Mouse (Mus musculus): ENCODE data around the gene Csf3. TPM values are rescaled to one million over a fixed set of nuclear protein-coding genes. Genes with fewer than 3 reads are reported as not detected.

The Csf3 gene
- polyA plus RNA-seq, 1 experiment from 2014 or later, result not detected

- Histone ChIP-seq H3K9me3 (no peaks in the 10 kb centered on the region), H3K36me3 (replicated peaks) (no peaks in the 10 kb centered on the region), H3K27me3 (ENCODE audit: poor library complexity, severe bottlenecking) (peaks cover 12% of the 10 kb centered on the region), H3K4me1 (peaks cover 70% of the 10 kb centered on the region), H3K27ac (peak overlapping the region; percentile 97), H3K4me3 (peak overlapping the region; percentile 69)
- WGBS, result 13% methylated on average over 8 of the region's 8 CpGs
- no peak for DNase-seq (ENCODE audit: extremely low spot score, low spot score)
Observed at GRCm38 (mm10) chr11:98740026-98740392, 38.9 kb downstream of the Csf3 start.

- H3K27ac ChIP-seq, result peak within 1 kb of the TSS; percentile 97
- H3K36me3 ChIP-seq (replicated peaks), result no peaks in the 10 kb centered on the region
- H3K27me3 ChIP-seq (ENCODE audit: poor library complexity, severe bottlenecking), result peaks cover 12% of the 10 kb centered on the region
- WGBS, result under 1% methylated on average over 22 of the region's 22 CpGs
- H3K4me3 ChIP-seq, result peak within 1 kb of the TSS; percentile 69
- H3K9me3 ChIP-seq, result no peaks in the 10 kb centered on the region
- DNase-seq (ENCODE audit: extremely low spot score, low spot score), result peak; percentile 74
- H3K4me1 ChIP-seq, result peaks cover 75% of the 10 kb centered on the region
Observed at GRCm38 (mm10) chr11:98740393-98741050, 39.5 kb downstream of the Csf3 start, which contains the start of gene Thra. Gene Thra (plus strand): TSS chr11:98740638.

GRCm38 (mm10) chr11:98741051-98741620 lies 40.1 kb downstream of the Csf3 start:
- Histone ChIP-seq H3K4me1 (peaks cover 81% of the 10 kb centered on the region), H3K4me3 (peak overlapping the region; percentile 69), H3K27me3 (ENCODE audit: poor library complexity, severe bottlenecking) (peaks cover 12% of the 10 kb centered on the region), H3K27ac (peak overlapping the region; percentile 97), H3K9me3 (no peaks in the 10 kb centered on the region), H3K36me3 (replicated peaks) (no peaks in the 10 kb centered on the region)
- DNase-seq (ENCODE audit: extremely low spot score, low spot score), result no peak
- under 1% methylated on average over 17 of the region's 17 CpGs for WGBS

- peaks cover 12% of the 10 kb centered on the region for H3K27me3 ChIP-seq (ENCODE audit: poor library complexity, severe bottlenecking)
- peaks cover 88% of the 10 kb centered on the region for H3K4me1 ChIP-seq
- H3K27ac ChIP-seq, result peak overlapping the region; percentile 97
- peak; percentile 81 for DNase-seq (ENCODE audit: extremely low spot score, low spot score)
- H3K4me3 ChIP-seq, result peak overlapping the region; percentile 69
- H3K36me3 ChIP-seq (replicated peaks), result no peaks in the 10 kb centered on the region
- no peaks in the 10 kb centered on the region for H3K9me3 ChIP-seq
- under 1% methylated on average over 85 of the region's 86 CpGs for WGBS
Observed at GRCm38 (mm10) chr11:98741622-98742396, 40.7 kb downstream of the Csf3 start.

GRCm38 (mm10) chr11:98742397-98743291 lies 41.6 kb downstream of the Csf3 start:
- no peaks in the 10 kb centered on the region for H3K9me3 ChIP-seq
- no peak for DNase-seq (ENCODE audit: extremely low spot score, low spot score)
- H3K27ac ChIP-seq, result peak overlapping the region; percentile 97
- H3K4me1 ChIP-seq, result peaks cover 96% of the 10 kb centered on the region
- H3K4me3 ChIP-seq, result peak overlapping the region; percentile 69
- peaks cover 12% of the 10 kb centered on the region for H3K27me3 ChIP-seq (ENCODE audit: poor library complexity, severe bottlenecking)
- 7% methylated on average over 21 of the region's 21 CpGs for WGBS
- no peaks in the 10 kb centered on the region for H3K36me3 ChIP-seq (replicated peaks)

- peak; percentile 53 for DNase-seq (ENCODE audit: extremely low spot score, low spot score)
- Histone ChIP-seq H3K4me3 (peak overlapping the region; percentile 69), H3K9me3 (no peaks in the 10 kb centered on the region), H3K36me3 (replicated peaks) (no peaks in the 10 kb centered on the region), H3K27me3 (ENCODE audit: poor library complexity, severe bottlenecking) (peaks cover 5% of the 10 kb centered on the region), H3K4me1 (peaks cover 98% of the 10 kb centered on the region), H3K27ac (peak overlapping the region; percentile 97)
- 11% methylated on average over 9 of the region's 9 CpGs for WGBS
Observed at GRCm38 (mm10) chr11:98743655-98744345, 42.7 kb downstream of the Csf3 start.

- Histone ChIP-seq H3K4me1 (peaks cover 100% of the 10 kb centered on the region), H3K27me3 (ENCODE audit: poor library complexity, severe bottlenecking) (no peaks in the 10 kb centered on the region; the same call in 1 of the 2 replicates), H3K27ac (peak overlapping the region; percentile 97), H3K36me3 (replicated peaks) (no peaks in the 10 kb centered on the region), H3K4me3 (peak overlapping the region; percentile 69; the same call in 1 of the 2 replicates), H3K9me3 (no peaks in the 10 kb centered on the region)
- WGBS, result 41% methylated on average over 7 of the region's 7 CpGs
- no peak for DNase-seq (ENCODE audit: extremely low spot score, low spot score)
Observed at GRCm38 (mm10) chr11:98744456-98745019, 43.5 kb downstream of the Csf3 start.

- H3K4me3 ChIP-seq, result peak overlapping the region; percentile 36; the same call in 1 of the 2 replicates
- peaks cover 100% of the 10 kb centered on the region for H3K4me1 ChIP-seq
- no peak for DNase-seq (ENCODE audit: extremely low spot score, low spot score)
- H3K27me3 ChIP-seq (ENCODE audit: poor library complexity, severe bottlenecking), result peaks cover 7% of the 10 kb centered on the region; the same call in 1 of the 2 replicates
- 54% methylated on average over 12 of the region's 12 CpGs for WGBS
- H3K27ac ChIP-seq, result peak overlapping the region; percentile 85
- H3K9me3 ChIP-seq, result no peaks in the 10 kb centered on the region
- no peaks in the 10 kb centered on the region for H3K36me3 ChIP-seq (replicated peaks)
Observed at GRCm38 (mm10) chr11:98745932-98746853, 45.1 kb downstream of the Csf3 start.

- H3K27ac ChIP-seq, result peak overlapping the region; percentile 85
- H3K4me1 ChIP-seq, result peaks cover 98% of the 10 kb centered on the region
- peak; percentile 63 for DNase-seq (ENCODE audit: extremely low spot score, low spot score)
- H3K36me3 ChIP-seq (replicated peaks), result no peaks in the 10 kb centered on the region
- peaks cover 7% of the 10 kb centered on the region; the same call in 1 of the 2 replicates for H3K27me3 ChIP-seq (ENCODE audit: poor library complexity, severe bottlenecking)
- WGBS, result 12% methylated on average over 19 of the region's 19 CpGs
- H3K4me3 ChIP-seq, result peak overlapping the region; percentile 36
- no peaks in the 10 kb centered on the region for H3K9me3 ChIP-seq
Observed at GRCm38 (mm10) chr11:98746855-98747693, 46.0 kb downstream of the Csf3 start.

- Histone ChIP-seq H3K27ac (peak overlapping the region; percentile 85), H3K4me1 (peaks cover 96% of the 10 kb centered on the region), H3K4me3 (peak overlapping the region; percentile 36), H3K27me3 (ENCODE audit: poor library complexity, severe bottlenecking) (peaks cover 7% of the 10 kb centered on the region; the same call in 1 of the 2 replicates), H3K36me3 (replicated peaks) (no peaks in the 10 kb centered on the region), H3K9me3 (no peaks in the 10 kb centered on the region)
- no peak for DNase-seq (ENCODE audit: extremely low spot score, low spot score)
- 34% methylated on average over 6 of the region's 6 CpGs for WGBS
Observed at GRCm38 (mm10) chr11:98747804-98748505, 46.9 kb downstream of the Csf3 start.

All from forebrain, embryonic 10.5 days (tissue).